Mouse (Mus musculus) neural tube, embryonic 14.5 days (tissue): Measurements from ENCODE around the gene Aig1. TPM values are rescaled to one million over a fixed set of nuclear protein-coding genes. Genes with fewer than 3 reads are reported as not detected.
A peak's percentile ranks its signal among the peaks of the same experiment; 100 is the strongest.

Source experiments
- ATAC-seq: fragments of 200-750 bp; cut with Nextera tagmentation; 2 replicates; pipeline ENCODE4 v1.8.0; 2017; ENCODE audit warnings: low read depth, mild to moderate bottlenecking, moderate TSS enrichment, moderate library complexity
- H3K27ac ChIP-seq: fragments of 300-500 bp; sonication (generic); 2 replicates; pipeline ENCODE4 v1.5.1; 2014; ENCODE audit warnings: low read depth, mild to moderate bottlenecking, control low read depth, low read length, moderate library complexity, mixed read lengths
- H3K27me3 ChIP-seq: fragments of 300-500 bp; sonication (generic); 2 replicates; pipeline ENCODE4 v1.6.1; 2014; ENCODE audit warnings: low read length; ENCODE audit not compliant: control insufficient read depth, insufficient read depth
- H3K36me3 ChIP-seq: fragments of 300-500 bp; sonication (generic); 2 replicates; pipeline ENCODE4 v1.6.1; 2014; ENCODE audit warnings: low read length, mixed read lengths; ENCODE audit not compliant: control insufficient read depth, insufficient read depth
- H3K4me1 ChIP-seq: fragments of 300-500 bp; sonication (generic); 2 replicates; pipeline ENCODE4 v1.6.1; 2014; ENCODE audit warnings: low read length; ENCODE audit not compliant: control insufficient read depth, insufficient read depth
- H3K4me2 ChIP-seq: fragments of 300-500 bp; sonication (generic); 2 replicates; pipeline ENCODE4 v1.6.1; 2014; ENCODE audit warnings: mild to moderate bottlenecking, low read depth, low read length, control low read depth
- H3K4me3 ChIP-seq: fragments of 300-500 bp; sonication (generic); 2 replicates; pipeline ENCODE4 v1.5.1; 2014; ENCODE audit warnings: low read depth, low read length, control low read depth, mixed read lengths
- H3K9ac ChIP-seq: fragments of 300-500 bp; sonication (generic); replicated peaks from 2 replicates; pipeline ENCODE4 v1.6.1; 2014; ENCODE audit warnings: low read depth, mild to moderate bottlenecking, control low read depth, low read length, mixed read lengths
- H3K9me3 ChIP-seq: fragments of 300-500 bp; sonication (generic); 2 replicates; pipeline ENCODE4 v1.6.1; 2016; ENCODE audit warnings: low read length; ENCODE audit not compliant: control insufficient read depth
- WGBS: fragments of 180-500 bp; shearing (Covaris S2); extraction: QIAGEN DNeasy Blood & Tissue Kit; methylation state at CpG from one replicate; pipeline ENCODE4 v1.1.7; 2014; 5-methylcytosine and 5-hydroxymethylcytosine counted together
- polyA plus RNA-seq: library from polyadenylated mRNA; unstranded; fragments of >200 nt; fragmentation: Nextera tagmentation; extraction: Ambion mirVana; gene quantifications from 2 replicates; pipeline ENCODE4 v1.2.1, GENCODE M21; 2014

The Aig1 gene
- polyA plus RNA-seq, 1 experiment from 2014 or later, result 124 TPM

DNA sequence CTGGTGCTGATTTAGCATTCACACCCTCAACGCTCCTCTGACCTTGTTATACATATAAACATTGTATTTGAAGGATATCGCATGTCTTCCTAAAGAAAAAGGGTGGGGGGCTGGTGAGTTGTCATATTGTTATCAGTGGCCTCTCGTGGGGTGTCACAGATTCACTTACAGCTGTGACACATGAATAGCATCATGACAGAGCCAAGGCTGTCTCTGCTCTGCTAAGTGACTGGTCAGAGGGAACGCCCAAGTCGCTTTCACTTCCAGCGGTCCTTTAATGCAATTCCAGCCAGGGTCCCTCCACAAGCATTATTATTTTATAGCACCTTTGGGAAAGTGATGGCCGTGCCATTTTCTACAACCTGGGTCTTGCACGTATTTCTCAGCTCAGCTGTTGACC lies 271.3 kb downstream of the Aig1 start:
- no peak overlapping the region for H3K9ac ChIP-seq
- H3K4me2 ChIP-seq, result no peak overlapping the region
- no peaks in the 10 kb centered on the region for H3K4me1 ChIP-seq
- no peaks in the 10 kb centered on the region for H3K9me3 ChIP-seq
- no peak overlapping the region for H3K4me3 ChIP-seq
- H3K36me3 ChIP-seq, result no peaks in the 10 kb centered on the region
- H3K27me3 ChIP-seq, result no peaks in the 10 kb centered on the region
- 56% methylated on average over 8 of the region's 8 CpGs for WGBS
- no peak overlapping the region for H3K27ac ChIP-seq
- ATAC-seq, result peak; percentile 60; the same call in 1 of the 2 replicates

Other genes starting within 250 kb of the Aig1 start
- gene Hivep2, start 97.1 kb upstream of the Aig1 start, polyA plus RNA-seq, result 16.7 and 21.0 TPM in 2 replicates